Mouse (Mus musculus): ENCODE data around the gene Alg2. TPM values are rescaled to one million over a fixed set of nuclear protein-coding genes. Genes with fewer than 3 reads are reported as not detected.

Alg2 gene
- polyA plus RNA-seq, 1 experiment from 2014 or later, result 198 TPM

- no peaks in the 10 kb centered on the region for H3K27me3 ChIP-seq (replicated peaks)
- H3K27ac ChIP-seq, result no peak overlapping the region
- H3K4me3 ChIP-seq, result no peak overlapping the region
- no peaks in the 10 kb centered on the region for H3K36me3 ChIP-seq
- H3K9ac ChIP-seq, result no peak overlapping the region
- H3K4me1 ChIP-seq, result peaks cover 11% of the 10 kb centered on the region; the same call in 1 of the 2 replicates
- 74% methylated on average over 8 of the region's 8 CpGs for WGBS
- no peaks in the 10 kb centered on the region for H3K9me3 ChIP-seq
- ATAC-seq (ENCODE audit: low FRiP score, low read depth), result no peak
- no peak overlapping the region for H3K4me2 ChIP-seq (replicated peaks)
Measured at GRCm38 (mm10) chr4:47493456-47493855, 19.3 kb upstream of the Alg2 start.

GRCm38 (mm10) chr4:47492311-47493086, 18.4 kb upstream of the Alg2 start:
- H3K27me3 ChIP-seq (replicated peaks), result no peaks in the 10 kb centered on the region
- no peaks in the 10 kb centered on the region for H3K9me3 ChIP-seq
- H3K36me3 ChIP-seq, result no peaks in the 10 kb centered on the region
- ATAC-seq (ENCODE audit: low FRiP score, low read depth), result peak; percentile 63
- no peak overlapping the region for H3K27ac ChIP-seq
- peaks cover 11% of the 10 kb centered on the region; the same call in 1 of the 2 replicates for H3K4me1 ChIP-seq
- H3K4me3 ChIP-seq, result no peak overlapping the region
- 41% methylated on average over 12 of the region's 12 CpGs for WGBS
- H3K9ac ChIP-seq, result no peak overlapping the region
- no peak overlapping the region for H3K4me2 ChIP-seq (replicated peaks)

DNA sequence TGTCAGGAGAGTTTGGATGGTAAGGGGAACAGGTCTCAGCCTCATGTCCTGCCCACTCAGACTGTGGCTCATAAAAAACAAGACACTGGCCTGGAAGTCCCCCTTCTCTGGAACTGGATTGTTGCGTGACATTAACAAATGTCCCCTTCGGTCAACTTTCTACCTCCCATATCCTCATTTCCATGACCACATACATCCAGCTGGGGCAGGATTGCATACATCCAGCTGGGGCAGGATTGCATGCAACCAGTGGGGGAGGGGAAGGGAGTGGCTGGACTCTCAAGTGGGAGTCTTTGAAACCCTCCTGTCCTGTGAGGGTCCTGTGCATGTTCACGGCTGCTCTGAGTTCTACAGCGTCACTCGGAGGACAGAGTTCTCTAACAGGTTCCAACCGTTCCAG, 17.1 kb upstream of the Alg2 start:
- H3K9me3 ChIP-seq, result no peaks in the 10 kb centered on the region
- H3K27me3 ChIP-seq (replicated peaks), result no peaks in the 10 kb centered on the region
- H3K4me1 ChIP-seq, result peaks cover 11% of the 10 kb centered on the region; the same call in 1 of the 2 replicates
- 79% methylated on average over 6 of the region's 6 CpGs for WGBS
- H3K4me2 ChIP-seq (replicated peaks), result no peak overlapping the region
- no peak overlapping the region for H3K9ac ChIP-seq
- no peak overlapping the region for H3K4me3 ChIP-seq
- ATAC-seq (ENCODE audit: low FRiP score, low read depth), result no peak
- H3K27ac ChIP-seq, result no peak overlapping the region
- no peaks in the 10 kb centered on the region for H3K36me3 ChIP-seq

DNA sequence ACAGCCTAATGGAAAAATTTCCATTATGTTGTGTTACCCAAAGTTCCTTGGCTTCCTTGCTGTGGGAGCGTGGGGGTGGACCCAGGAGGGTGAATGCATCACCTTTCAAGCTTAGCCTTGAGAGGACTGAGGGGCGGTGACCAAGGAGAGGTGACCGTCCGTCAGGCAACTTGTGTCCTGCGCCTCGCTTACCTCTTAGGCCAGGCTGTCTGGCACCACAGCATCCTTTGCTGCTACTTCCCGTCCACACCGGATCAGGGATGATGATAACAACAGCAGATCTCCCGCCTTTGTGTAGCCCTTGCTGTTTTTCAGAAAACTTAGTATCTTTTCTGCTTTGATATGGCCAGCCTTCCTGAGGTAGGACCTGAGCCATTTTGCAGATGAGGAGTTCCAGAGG, 6.4 kb upstream of the Alg2 start:
- H3K36me3 ChIP-seq, result peaks cover 51% of the 10 kb centered on the region
- no peak overlapping the region for H3K4me2 ChIP-seq (replicated peaks)
- no peak overlapping the region for H3K9ac ChIP-seq
- H3K27me3 ChIP-seq (replicated peaks), result no peaks in the 10 kb centered on the region
- no peaks in the 10 kb centered on the region for H3K9me3 ChIP-seq
- no peak for ATAC-seq (ENCODE audit: low FRiP score, low read depth)
- no peak overlapping the region for H3K27ac ChIP-seq
- no peak overlapping the region for H3K4me3 ChIP-seq
- 96% methylated on average over 9 of the region's 9 CpGs for WGBS
- no peaks in the 10 kb centered on the region for H3K4me1 ChIP-seq

- H3K4me2 ChIP-seq (replicated peaks), result no peak overlapping the region
- no peaks in the 10 kb centered on the region for H3K27me3 ChIP-seq (replicated peaks)
- H3K27ac ChIP-seq, result no peak overlapping the region
- H3K9ac ChIP-seq, result no peak overlapping the region
- no peaks in the 10 kb centered on the region for H3K9me3 ChIP-seq
- peaks cover 4% of the 10 kb centered on the region; the same call in 1 of the 2 replicates for H3K4me1 ChIP-seq
- WGBS, result 94% methylated on average over 13 of the region's 13 CpGs
- no peak overlapping the region for H3K4me3 ChIP-seq
- no peak for ATAC-seq (ENCODE audit: low FRiP score, low read depth)
- H3K36me3 ChIP-seq, result peaks cover 51% of the 10 kb centered on the region
Measured at GRCm38 (mm10) chr4:47480095-47480494, 6.0 kb upstream of the Alg2 start.

GRCm38 (mm10) chr4:47477539-47477938, 3.4 kb upstream of the Alg2 start:
- ATAC-seq (ENCODE audit: low FRiP score, low read depth), result no peak
- H3K4me3 ChIP-seq, result no peak overlapping the region
- no peak overlapping the region for H3K9ac ChIP-seq
- no peak overlapping the region for H3K4me2 ChIP-seq (replicated peaks)
- H3K4me1 ChIP-seq, result peaks cover 12% of the 10 kb centered on the region
- H3K9me3 ChIP-seq, result no peaks in the 10 kb centered on the region
- 92% methylated on average over 6 of the region's 6 CpGs for WGBS
- no peak overlapping the region for H3K27ac ChIP-seq
- H3K36me3 ChIP-seq, result peaks cover 43% of the 10 kb centered on the region
- no peaks in the 10 kb centered on the region for H3K27me3 ChIP-seq (replicated peaks)

DNA sequence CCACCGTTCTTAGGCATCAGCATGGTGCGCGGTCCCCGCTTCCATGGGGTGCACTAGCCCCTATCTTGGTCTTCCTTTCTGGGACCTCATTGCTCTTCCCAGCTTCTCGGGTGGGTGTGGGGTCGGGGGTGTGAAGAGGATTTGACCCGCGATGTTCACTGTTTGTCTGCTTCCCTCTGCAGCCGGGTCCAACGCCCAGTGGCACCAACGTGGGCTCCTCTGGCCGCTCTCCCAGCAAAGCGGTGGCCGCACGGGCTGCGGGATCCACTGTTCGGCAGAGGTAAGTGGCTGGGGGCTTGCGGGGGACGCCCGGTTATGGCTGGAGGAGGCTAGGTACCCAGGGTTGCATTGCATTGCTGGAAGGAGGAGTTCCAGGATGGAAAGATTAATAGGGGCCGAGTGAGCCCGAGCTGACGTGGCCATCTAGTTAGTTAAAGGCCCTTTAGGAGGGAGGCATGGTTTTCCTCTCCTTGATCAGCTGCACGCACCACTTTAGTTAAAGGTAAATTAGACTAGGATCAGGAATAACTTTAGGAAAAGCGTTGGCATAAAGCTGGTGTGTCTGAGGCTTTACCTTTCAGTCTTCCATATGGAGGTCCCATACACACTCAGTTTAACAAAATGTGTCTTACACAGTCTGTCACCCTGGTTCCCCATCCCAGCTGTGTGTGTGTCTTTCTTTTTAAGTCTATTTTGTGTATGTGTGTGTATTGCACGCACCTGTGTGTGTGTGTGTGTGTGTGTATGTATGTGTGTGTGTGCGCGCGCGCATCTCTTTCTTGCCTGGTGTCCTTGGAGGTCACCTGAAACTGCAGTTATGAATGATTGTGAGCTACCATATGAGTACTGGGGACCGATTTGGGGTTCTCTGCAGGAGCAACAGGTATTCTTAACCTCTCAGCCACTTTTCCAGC, 854 bp upstream of the Alg2 start:
- WGBS, result 15% methylated on average over 31 of the region's 31 CpGs
- H3K36me3 ChIP-seq, result peaks cover 47% of the 10 kb centered on the region

GRCm38 (mm10) chr4:47473586-47473967, 556 bp downstream of the Alg2 start:
- H3K27me3 ChIP-seq (replicated peaks), result no peaks in the 10 kb centered on the region
- peaks cover 53% of the 10 kb centered on the region for H3K36me3 ChIP-seq
- WGBS, result 7% methylated on average over 8 of the region's 14 CpGs
- H3K9me3 ChIP-seq, result 0 out of 2 replicates have a peak, but pooled peaks cover 7% of the 10 kb centered on the region
- peak overlapping the region; percentile 94 for H3K27ac ChIP-seq
- ATAC-seq (ENCODE audit: low FRiP score, low read depth), result no peak; the same call in 1 of the 2 replicates
- H3K9ac ChIP-seq, result peak overlapping the region; percentile 83
- peak overlapping the region; percentile 82 for H3K4me3 ChIP-seq
- H3K4me1 ChIP-seq, result peaks cover 15% of the 10 kb centered on the region
- H3K4me2 ChIP-seq (replicated peaks), result peak overlapping the region; percentile 78

More for the DNA sequence above, 854 bp upstream of the Alg2 start:
- Histone ChIP-seq H3K9ac (peak overlapping the region; percentile 83), H3K4me3 (peak overlapping the region; percentile 82), H3K4me2 (replicated peaks) (peak overlapping the region; percentile 78), H3K9me3 (0 out of 2 replicates have a peak, but pooled peaks cover under 1% of the 10 kb centered on the region), H3K4me1 (peaks cover 15% of the 10 kb centered on the region), H3K27ac (no peak overlapping the region), H3K27me3 (replicated peaks) (no peaks in the 10 kb centered on the region)
- ATAC-seq (ENCODE audit: low FRiP score, low read depth), result no peak; the same call in 1 of the 2 replicates

DNA sequence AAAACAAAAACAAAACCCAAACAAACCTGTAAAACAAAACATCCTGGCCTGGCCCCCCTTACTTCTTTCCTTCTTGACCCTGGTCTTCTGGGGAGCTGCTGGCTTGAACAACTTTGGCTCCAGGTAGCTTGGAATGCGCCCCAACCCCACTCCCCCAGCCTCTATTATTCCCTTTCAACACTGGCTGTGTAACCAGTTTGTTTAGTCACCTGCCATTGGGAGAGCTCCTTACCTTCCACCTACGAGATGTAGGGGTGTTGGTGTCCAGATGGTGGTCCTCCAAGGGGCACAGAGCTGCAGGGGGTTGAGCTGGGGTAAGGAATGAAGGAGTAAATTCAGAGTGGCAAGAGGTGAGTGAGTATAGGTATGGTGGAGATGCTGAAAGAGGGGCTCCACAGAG, 6.9 kb downstream of the Alg2 start:
- H3K9ac ChIP-seq, result no peak overlapping the region
- no peaks in the 10 kb centered on the region for H3K27me3 ChIP-seq (replicated peaks)
- WGBS, result 90% methylated on average over 2 of the region's 2 CpGs
- ATAC-seq (ENCODE audit: low FRiP score, low read depth), result no peak
- no peaks in the 10 kb centered on the region for H3K4me1 ChIP-seq
- H3K27ac ChIP-seq, result no peak overlapping the region
- 0 out of 2 replicates have a peak, but pooled peaks cover 12% of the 10 kb centered on the region for H3K9me3 ChIP-seq
- no peak overlapping the region for H3K4me3 ChIP-seq
- peaks cover 64% of the 10 kb centered on the region for H3K36me3 ChIP-seq
- no peak overlapping the region for H3K4me2 ChIP-seq (replicated peaks)

DNA sequence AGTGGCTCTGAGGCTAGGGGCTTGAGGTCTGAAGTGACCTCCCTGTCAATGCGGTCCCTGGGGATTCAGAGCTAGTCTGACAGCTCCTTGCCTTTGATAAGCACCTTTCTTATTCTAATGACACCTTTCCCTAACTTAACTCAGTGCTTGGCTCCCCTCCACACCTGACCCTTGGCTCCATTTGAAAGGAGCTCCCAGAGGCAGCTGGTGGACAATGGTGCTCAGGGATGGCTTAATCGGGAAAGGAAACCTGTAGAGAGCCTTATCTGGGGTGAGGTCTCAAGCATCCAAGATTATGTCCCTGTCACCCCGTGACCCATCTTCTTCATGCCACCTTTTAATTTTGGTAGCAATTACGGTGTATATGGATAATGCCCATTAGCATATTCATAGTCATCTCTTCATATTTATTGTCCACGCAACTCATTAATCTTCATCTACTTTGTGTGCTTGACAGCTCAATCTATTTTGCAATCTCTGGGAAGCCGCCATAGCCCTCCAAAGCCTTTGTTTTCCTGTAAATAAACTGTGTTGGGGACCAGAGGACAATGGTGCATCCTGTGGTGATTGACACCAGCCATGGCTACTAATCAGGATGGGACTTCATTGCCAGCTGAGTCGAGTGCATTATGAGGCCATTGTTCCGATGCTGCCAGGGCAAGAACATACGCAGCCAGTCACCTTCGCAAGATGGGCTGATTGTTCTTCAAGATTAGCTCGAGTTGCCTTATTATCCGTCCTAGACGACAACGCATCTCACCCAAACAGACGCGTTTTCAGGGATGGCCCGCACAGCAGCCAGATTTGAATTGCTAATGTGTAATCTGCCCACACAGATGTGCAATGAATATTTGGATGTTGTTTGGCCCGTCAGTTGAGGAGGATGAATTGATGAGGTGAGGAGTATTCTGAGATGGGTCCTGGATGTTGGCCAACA, 24.3 kb downstream of the Alg2 start:
- Histone ChIP-seq H3K4me2 (replicated peaks) (no peak overlapping the region; the same call in 1 of the 2 replicates), H3K9me3 (no peaks in the 10 kb centered on the region), H3K36me3 (no peaks in the 10 kb centered on the region), H3K4me3 (no peak overlapping the region), H3K27me3 (replicated peaks) (no peaks in the 10 kb centered on the region), H3K27ac (no peak overlapping the region), H3K9ac (no peak overlapping the region), H3K4me1 (no peaks in the 10 kb centered on the region; the same call in 1 of the 2 replicates)
- ATAC-seq (ENCODE audit: low FRiP score, low read depth), result peak; percentile 53; the same call in 1 of the 2 replicates
- 18% methylated on average over 18 of the region's 18 CpGs for WGBS

DNA sequence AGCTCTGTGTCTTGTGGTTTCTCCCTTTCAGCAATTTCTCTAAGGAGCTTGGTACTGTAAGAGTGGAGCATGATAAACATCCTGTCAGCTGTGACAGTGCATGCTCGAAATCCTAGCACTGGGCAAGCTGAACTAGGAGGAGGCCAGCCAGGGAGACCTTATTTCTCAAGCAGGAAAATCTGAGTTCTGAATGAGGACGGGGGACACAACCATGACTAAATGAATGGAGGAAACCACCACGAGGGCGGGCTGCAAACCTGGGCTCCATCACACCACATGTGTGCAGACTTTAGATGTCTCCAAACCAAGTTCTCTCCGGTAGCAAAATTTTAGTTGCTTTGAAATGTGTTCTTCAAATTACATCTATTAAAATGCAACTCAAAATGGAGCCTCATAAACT, 25.0 kb downstream of the Alg2 start:
- Histone ChIP-seq H3K4me2 (replicated peaks) (no peak overlapping the region), H3K27ac (no peak overlapping the region), H3K9me3 (no peaks in the 10 kb centered on the region), H3K36me3 (no peaks in the 10 kb centered on the region), H3K4me3 (no peak overlapping the region), H3K9ac (no peak overlapping the region), H3K4me1 (no peaks in the 10 kb centered on the region; the same call in 1 of the 2 replicates), H3K27me3 (replicated peaks) (no peaks in the 10 kb centered on the region)
- 43% methylated on average over 5 of the region's 5 CpGs for WGBS
- ATAC-seq (ENCODE audit: low FRiP score, low read depth), result no peak

Measured in neural tube, embryonic 12.5 days (tissue).